Mouse (Mus musculus) heart, adult 9 months (tissue): ENCODE measurements around the gene Acad11.
A peak's percentile ranks its signal among the peaks of the same experiment; 100 is the strongest.

Experiments
- DNase-seq, 2 experiments: peaks; one replicate each; pipeline ENCODE4 v3.0.0; 2022; ENCODE audit warnings: low spot score in 2 of 2

The Acad11 gene

DNA sequence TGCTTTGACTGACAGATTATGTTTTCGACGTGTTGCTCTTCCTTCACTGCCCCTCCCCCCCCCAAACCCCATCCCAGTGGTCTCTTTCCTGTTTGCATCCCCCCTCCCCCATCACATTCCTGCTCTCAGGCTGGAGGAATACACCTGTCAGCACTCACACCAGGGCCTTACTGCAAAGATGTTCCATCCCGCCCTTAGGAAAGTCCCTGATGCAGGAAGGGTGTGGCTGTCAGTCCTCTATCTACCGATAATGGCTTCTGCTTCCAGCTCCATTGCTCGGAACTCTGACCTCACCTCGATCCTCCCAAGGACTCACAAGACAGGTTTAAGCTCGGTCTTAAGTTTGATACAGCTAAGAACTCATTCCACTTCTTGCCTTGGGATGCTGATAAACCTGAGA is 83.5 kb downstream of the Acad11 start:
- no peak for DNase-seq

DNA sequence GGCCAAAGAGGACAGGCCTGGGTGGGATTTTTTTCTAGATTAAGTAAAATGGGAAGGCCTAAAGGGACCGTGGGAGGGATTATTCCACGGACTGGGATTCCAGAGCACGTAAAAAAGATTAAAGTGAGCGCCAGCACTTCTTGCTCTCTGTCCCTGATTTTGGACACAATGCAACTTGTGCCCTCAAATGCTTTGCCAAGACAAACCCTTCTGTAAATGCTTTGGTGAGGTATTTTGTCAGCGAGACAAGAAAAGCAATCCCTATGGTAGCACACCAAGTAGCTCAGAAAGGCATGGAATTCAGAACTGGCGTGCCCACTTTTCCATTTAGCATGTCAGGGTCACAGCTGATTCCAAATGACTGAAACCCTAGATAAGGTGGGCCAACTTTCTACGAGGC is 85.8 kb downstream of the Acad11 start:
- DNase-seq = peak in 1 of 2 experiments; percentile 9

DNA sequence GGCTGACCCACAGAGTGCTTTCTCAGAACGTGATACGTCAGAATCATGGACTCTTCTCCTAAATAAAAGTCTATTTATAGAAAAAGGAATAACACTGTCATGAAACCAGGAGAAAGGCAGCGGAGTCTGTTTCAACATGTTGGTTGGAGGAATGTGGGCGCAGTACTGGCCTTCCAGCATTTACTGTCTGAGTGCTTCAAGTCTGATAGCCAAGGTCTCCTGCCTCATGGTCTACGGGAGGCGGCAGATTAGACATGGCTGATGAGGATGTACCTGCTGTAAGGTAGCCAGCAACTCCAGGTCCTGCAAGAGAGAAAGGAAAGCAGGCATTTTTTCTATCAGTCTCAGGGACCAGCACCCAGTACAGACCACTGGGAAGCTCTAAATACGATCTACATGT is 88.9 kb downstream of the Acad11 start:
- no peak for DNase-seq

DNA sequence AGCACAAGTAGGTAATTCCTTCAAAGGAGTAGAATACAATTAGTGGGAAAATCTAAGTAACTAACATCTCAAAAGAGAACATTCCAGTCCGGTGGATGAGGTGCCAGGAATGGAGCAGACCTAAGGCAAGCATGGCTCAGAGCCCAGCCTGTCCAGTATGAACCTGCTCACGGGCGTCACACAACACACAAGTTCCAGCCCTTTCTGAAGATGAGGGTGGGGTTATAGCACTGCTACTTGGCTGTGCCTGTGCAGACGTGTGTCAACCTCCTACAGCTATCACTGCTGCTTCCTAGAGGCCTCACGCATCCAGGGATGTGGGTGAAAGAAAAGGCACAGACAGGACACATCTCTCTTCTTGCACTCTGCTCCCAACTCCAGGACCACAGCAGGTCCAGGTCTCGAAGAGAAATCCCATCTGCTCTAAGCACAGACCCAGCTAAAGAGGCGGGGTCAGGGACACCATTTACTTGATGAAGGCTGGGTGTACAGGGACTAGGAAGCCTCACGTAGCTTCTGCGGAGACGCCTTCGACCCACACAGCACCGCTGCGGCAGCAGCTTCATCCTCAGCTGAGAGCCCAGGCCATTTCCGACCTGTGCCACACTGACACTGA is 92.0 kb downstream of the Acad11 start:
- DNase-seq = no peak

DNA sequence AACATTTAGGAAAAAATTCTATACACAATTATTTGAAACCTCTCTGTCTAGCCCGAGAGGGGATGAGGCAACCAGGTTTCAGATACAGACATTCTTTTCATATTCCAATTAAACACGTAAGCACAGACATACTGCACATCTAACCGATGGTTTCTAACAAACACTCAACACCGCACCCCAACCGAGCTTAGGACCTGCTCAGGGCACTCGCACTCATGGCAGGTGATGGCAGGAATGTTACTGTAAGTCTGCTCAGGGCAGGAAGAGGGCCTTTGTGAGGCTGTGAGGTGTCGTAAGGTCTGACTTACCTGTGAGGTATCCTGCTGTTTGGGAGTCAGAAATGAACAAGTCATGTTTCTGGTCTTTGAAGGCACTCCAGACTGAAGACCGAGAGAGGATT is 93.3 kb downstream of the Acad11 start:
- DNase-seq = no peak

DNA sequence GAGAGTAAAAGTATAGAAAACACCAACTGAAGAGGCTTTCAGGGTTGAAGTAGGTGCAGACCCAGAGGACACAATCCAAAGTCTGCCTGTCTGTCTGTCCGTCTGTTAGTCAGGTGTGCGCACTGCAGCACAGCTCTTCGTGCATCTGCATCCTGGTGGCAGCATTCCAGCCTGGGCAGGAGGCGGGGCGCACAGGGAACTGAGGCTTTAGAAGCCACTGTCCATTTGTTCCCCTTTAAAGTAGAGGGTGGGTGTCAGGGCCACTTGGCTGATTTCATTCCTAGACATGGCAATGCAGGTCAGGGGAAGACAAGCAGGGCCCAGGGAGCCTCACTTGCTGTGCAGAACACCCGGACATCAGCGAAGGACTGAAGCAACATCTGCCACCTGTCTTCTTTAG is 94.1 kb downstream of the Acad11 start:
- DNase-seq = no peak

DNA sequence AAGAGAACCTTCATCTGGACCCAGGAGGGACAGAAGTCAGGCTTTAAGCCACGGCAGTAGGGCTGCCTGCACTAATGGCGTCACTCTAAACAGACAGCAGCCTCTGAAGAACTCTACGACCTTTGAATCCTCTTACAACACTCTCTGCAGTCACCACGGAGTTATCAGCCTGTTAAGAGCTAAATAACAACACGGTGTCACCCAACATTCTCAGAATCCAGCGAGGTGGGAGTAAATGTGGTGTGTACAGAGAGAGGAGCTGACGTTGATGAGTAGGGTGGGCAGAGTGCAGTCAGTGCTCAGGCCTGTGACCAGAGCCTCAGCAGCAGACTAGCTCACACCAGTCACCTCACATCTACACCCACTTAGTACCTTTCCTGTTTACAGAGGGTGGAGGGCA is 97.9 kb downstream of the Acad11 start:
- DNase-seq = no peak

DNA sequence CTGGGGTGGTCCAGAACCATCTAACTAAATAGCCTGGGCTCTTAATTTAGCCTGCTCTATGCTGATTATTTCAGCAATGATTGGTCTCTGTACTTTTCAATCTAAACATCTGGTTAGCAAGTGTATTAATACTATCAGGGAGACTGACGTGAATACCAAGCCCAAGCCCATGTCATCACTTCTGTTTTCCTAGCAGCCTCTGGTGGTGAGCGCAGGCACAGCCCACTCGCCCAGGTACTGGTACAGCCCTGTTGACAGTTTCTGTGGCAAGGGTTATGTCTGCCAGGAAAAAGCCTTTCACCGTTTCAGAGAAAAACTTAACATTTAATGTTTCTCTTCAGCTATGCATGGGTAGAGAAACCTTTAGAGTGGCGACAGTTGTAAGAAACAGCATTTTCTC is 101.0 kb downstream of the Acad11 start:
- DNase-seq = no peak

DNA sequence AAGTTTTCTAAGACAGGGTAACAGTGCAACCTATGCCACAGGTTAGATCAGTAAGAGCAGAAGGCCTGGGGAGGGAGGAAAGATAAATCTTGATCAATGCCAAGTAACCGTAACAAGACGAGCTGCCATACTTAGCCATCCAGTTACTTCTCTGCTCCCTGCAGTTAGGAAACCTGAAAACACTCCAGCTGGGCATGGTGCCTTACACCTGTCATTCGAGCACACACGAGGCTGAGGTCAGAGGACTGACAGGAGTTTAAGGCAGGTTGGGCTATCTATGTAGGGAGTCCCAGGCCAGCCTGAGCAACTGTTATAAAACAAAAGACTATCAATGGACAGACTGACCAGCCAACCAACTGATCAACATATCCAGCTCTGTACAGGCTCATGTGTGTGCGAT is 102.7 kb downstream of the Acad11 start:
- no peak for DNase-seq

DNA sequence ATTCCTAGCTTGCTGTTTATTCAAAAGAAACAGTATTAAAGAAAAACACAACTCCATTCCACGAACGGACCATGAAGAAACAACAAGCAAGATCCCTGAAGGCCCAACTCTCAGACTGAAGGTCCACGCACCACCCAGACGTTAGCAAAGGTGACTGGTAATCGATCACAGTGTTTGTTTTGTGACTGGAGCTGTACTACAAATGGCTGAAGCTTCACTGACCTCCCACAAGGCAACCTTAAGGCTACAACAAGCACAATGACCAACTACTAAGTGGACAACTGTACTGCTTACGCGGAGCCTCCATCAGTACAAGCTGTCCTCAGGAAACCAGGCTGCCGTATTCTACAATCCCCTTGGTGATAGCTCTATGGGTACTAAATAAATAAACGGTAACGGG is 106.8 kb downstream of the Acad11 start:
- DNase-seq = no peak

DNA sequence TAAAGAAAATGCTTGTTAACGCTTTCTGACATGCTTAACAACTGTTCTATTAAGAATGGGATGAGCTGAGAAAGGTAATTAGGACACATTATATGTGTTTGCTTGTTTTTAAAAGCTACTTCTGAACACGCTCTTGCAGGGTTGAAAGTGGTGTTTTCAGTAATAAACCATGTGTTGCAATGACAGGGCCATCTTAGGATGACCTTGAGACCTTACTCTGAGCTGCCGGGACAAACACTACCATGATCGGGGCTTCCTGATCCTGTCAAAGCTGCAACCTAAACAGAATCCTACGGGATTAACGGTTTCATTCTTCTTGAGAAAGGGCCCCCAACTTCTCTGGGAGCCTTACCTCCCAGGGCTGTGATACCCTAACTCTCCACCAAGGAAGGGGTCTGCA is 108.5 kb downstream of the Acad11 start:
- DNase-seq = no peak

DNA sequence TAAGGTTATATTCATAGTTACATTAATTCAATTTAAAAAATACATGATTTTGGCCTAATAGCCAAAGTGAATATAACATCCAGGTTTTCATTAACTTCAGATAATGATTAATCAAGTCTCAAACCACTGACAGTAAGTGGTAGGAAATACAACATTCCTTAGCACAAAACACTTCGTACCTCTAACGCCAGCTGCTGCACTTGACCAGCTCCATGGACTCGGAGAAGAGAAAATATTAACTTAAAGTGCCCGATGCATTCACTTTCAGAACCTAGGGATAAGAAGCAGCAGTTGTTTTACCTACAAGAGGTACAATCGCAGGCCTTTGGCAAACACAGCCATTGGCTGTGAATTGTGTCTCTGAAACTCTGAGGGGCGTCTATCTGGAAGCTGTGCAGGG is 109.2 kb downstream of the Acad11 start:
- no peak for DNase-seq
